Mouse (Mus musculus): ENCODE measurements around the gene Car6.

Gene Car6

GRCm38 (mm10) chr4:150178131-150178530 lies 23.0 kb downstream of the Car6 start:
- no peak for DNase-seq

DNA sequence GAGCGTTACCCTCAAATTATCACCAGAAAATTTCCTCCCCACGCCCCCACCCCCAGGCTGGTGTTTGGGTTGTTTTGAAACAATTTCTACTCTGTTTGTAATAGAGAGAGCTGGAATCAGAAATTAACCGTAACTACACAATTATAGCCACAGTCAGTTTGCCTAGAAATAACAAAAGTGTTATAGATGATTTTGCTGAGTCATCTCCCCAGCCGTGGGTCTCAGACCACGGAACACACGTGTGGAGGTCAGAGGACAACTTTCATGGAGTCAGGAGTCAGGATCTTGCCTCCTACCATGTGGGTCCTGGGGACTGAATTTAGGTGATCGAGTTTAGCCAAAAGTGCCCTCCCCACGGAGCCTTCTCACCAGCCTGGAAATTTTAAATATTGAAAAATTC lies 24.0 kb downstream of the Car6 start:
- no peak for DNase-seq

DNA sequence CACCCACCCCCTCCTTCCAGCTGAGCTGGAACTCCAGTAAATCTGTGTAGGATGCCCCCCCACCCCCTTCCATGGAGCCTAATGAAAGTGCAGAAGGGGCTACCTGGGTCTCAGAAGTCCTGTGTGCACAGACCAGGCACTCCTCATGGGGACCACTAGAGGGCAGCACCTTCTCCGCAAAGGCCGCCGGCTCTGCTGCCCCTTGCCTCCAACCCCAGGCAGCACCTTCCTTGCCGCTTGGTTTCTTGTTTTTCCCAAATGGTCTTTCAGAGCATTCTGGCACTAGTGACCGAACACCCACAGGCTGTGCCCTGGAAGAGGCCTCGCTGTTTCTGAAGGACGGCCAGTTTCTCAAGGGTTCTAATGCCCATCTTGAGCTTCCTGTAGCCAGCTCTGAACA lies 24.6 kb downstream of the Car6 start:
- peak; percentile 38 for DNase-seq

DNA sequence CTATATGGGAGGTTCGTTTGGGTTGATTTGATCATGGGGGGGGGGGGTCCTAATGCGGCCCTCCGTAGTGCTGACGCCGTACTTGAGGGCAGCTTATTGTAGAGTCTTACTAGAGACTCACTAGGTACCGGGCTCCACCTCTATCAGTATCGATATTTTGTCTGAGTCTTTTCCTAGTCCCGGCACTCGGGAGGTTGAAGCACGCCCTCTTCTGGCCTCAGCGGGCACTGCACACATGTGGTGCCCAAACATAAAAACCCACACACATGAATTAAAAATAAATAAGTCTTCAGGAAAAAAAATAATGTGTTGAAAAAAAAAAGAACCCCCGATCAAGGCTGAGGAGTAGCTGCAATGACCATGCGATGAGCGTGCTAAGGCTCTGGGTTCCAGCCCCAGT lies 27.1 kb downstream of the Car6 start:
- DNase-seq: no peak

DNA sequence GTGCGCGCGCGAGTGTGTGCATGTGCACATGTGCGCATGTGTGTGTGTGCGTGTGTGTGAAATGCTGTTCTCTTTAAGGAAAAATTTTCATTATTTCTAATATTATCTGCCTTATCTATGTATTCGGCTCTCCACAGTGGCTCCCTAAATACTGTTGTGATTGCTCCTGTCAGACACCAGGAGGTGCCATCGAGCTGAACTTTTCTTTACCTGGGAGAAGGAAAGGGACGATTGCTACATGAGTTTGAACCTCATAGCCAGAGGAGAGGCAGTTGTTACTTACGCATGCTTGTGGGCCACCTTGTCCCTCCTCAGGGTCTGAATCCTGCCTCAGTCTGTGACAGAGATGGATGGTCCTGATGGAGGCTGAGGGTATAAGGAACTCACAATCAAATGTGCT lies 27.9 kb downstream of the Car6 start:
- peak; percentile 26 for DNase-seq

DNA sequence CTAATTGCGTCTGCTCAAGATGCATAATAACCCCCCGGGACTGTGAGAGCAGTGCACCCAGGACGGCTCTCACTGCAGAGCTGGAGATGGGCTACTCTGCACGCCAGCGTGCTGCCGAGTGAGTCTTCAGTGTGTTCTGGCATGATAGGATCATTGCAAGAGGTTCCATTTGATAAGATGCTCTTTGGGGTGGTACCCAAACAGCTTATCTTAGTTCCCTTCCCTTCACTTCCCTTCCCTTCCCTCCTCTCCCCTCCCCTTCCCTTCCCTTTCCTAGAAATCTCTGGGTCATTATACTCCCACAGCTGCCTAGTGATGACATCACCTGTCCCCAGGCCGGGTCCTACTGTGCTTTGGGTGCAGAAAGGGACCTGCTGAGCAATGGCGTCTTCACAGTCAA lies 29.0 kb downstream of the Car6 start:
- DNase-seq: no peak

DNA sequence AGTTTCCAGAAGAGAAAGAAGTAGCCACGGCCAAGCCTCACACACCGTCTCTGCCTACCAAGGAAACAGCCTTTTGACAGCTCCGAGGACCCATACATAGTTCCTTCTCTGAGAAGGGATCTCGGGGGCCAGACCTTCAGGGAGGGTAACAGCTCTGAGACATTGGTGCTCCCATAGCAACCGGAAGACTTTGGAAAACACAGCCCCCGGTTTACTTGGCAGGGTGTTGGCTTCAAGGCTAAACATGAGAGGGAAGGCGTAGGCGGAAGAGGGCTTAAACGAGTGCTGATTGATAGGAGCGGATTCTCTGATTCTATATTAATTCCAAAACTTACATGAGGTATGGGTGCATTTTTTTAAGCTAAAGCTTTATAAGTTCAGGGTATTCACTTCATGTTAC lies 32.7 kb downstream of the Car6 start:
- no peak for DNase-seq

DNA sequence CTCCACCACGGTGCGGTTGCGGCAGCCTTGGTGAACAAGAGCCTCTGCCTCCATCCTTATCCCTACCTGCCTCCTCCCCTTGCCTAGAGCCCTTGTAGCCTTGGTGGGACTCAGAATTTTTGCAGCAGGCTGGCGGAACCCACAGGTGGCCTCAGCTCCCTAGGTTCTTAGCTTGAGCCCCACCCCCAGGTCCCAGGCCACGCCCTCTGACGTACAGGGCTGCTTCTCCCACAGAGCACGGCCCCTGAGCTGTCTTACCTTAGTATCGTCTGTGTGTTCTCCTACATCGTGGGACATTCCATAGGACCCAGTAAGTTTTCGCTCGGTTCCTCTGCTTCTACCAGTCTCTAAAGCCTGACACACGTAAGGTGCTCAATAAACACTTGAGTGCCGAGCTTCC lies 36.3 kb downstream of the Car6 start:
- no peak for DNase-seq

DNA sequence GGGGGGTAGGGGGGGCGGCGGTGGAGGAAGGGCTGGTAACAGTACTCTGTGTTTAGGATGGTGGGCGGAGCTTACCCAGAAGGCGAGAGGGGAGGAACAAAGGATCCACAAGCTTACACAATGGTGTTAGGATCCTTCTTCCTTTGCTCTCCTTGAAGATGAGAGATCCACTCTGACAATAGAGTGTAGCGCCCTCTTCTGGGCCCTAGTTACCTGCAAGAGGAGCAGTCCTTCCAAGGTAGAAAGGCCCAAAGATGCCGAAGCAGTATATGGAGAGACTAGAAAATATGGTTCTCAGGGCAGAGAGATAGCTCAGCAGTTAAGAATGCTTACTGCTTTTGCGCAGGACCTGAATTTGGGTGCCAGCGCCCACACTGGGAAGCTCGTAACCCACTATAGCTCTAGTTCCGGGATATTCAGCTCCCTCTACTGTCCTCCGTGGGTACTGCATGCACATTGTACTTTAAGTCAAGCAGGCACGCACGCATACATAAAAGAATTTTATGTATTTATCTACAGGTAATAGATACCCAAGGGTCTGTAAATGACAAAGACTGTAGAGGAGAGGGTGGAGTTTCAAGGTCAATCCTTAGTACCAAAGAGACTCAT lies 38.5 kb downstream of the Car6 start:
- no peak for DNase-seq

DNA sequence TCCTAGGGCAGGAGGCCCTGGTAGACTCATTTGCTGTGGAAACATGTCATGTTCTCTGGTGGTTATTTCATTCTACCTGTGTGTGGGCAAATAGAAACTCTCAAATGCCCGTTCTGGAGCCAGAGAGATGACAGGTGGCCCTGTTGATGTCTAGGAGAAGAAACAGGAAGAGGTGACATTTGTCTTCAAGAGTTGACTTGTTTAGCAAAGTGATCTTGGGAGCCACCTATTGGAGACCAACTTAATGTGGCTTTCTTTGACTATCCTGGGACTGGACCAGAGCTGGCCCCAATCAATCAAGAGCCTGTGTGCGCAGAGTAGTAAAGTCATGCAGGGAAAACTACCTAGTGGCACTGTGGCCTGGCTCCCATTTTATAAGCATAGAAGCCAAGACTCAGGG lies 41.7 kb downstream of the Car6 start:
- no peak for DNase-seq

- DNase-seq: no peak
Measured at GRCm38 (mm10) chr4:150157348-150157882, 43.7 kb downstream of the Car6 start.

DNA sequence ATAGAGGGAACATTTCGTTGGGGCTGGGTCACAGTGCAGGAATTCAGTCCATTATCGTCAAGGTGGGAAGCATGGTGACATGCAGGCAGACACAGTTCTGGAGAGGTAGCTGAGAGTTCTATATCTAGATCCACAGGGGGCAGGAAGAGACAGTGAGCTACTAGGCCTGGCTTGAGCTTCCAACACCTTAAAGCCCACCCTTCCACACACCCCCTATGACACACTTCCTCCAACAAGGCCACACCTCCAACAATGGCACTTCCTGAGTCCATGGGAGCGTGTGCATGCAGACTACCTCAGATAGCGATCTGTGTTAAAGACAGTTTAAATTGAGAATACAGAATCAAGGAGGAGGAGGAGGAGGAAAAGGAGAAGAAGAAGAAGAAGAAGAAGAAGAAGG lies 45.4 kb downstream of the Car6 start:
- no peak for DNase-seq

DNA sequence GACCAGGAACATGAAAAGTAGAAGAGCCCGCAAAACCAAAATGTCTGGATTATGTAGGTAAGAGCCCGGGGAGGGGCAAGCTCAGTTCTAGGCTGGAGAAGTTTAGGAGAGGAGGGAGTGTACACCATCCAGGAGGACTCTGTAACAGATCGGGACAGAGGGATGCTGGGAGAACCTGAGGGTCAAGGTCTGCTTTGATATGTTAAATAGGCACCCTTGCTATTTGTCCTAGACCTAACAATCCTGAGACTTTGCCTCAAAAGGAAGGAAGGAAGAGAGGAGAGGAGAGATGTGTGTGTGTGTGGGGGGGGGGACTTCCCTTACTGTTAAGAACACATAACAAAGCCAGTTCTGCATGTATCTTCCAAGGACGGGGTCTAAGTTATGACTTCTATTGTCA lies 45.8 kb downstream of the Car6 start:
- DNase-seq: no peak

- DNase-seq: no peak
Measured at GRCm38 (mm10) chr4:150152483-150152882, 48.6 kb downstream of the Car6 start.

GRCm38 (mm10) chr4:150151045-150151444 lies 50.1 kb downstream of the Car6 start:
- no peak for DNase-seq

- no peak for DNase-seq
Measured at GRCm38 (mm10) chr4:150146286-150146685, 54.8 kb downstream of the Car6 start.

- DNase-seq: no peak
Measured at GRCm38 (mm10) chr4:150144242-150144641, 56.9 kb downstream of the Car6 start.

- DNase-seq: no peak
Measured at GRCm38 (mm10) chr4:150140346-150140745, 60.8 kb downstream of the Car6 start.

DNA sequence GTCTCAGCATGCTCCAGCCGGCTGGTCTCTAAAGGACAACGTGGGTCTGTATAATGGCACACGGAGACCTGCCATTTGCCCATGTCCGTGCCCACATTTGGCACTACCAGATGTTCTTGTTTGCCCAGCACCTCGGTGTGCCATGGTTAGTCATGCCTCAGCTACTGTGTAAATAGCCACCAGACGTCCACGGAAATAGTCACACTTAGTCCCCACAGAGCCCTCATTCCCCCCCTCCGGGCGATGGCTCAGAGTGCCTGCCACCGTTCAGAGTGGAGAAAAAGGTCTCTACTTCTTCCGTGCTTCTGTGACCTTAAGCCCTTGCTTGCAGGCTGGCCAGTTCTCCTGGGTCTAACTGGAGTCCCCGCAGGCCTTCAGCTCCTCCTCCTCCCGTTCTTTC lies 62.0 kb downstream of the Car6 start:
- no peak for DNase-seq

GRCm38 (mm10) chr4:150138084-150138543 lies 63.0 kb downstream of the Car6 start:
- peak; percentile 31 for DNase-seq

GRCm38 (mm10) chr4:150137368-150138083 lies 63.6 kb downstream of the Car6 start:
- DNase-seq: no peak
